Mouse (Mus musculus) bone marrow, adult 2 months (tissue): ENCODE results near the gene F930015N05Rik.

ENCODE experiments used
- CTCF ChIP-seq: fragments of 200-500 bp; IDR thresholded peaks from 2 replicates; pipeline ENCODE4 v1.5.1; 2011; ENCODE audit warnings: low read length, control low read depth; ENCODE audit not compliant: control insufficient read depth, insufficient read depth
- POLR2A ChIP-seq: fragments of 200-500 bp; IDR thresholded peaks from 2 replicates; pipeline ENCODE4 v1.6.1; 2011; ENCODE audit warnings: low read depth, mild to moderate bottlenecking, control low read depth, low read length, borderline replicate concordance; ENCODE audit not compliant: control insufficient read depth

GRCm38 (mm10) chr11:64400534-64401093, 35.8 kb downstream of the F930015N05Rik start:
- TF ChIP-seq POLR2A = no peak
- no peak for TF ChIP-seq CTCF
